Mouse (Mus musculus) small intestine, adult 2 months (tissue): ENCODE data around the gene Ccdc167. TPM values are rescaled to one million over a fixed set of nuclear protein-coding genes. Genes with fewer than 3 reads are reported as not detected.

Experiments
- H3K27ac ChIP-seq: fragments of 200-500 bp; 2 replicates; pipeline ENCODE4 v1.5.1; 2012; ENCODE audit warnings: low read depth, low read length, control low read depth, inconsistent platforms; ENCODE audit not compliant: insufficient read depth
- H3K27me3 ChIP-seq: fragments of 200-500 bp; 2 replicates; pipeline ENCODE4 v1.6.1; 2012; ENCODE audit warnings: mild to moderate bottlenecking, moderate library complexity, low read length, inconsistent platforms; ENCODE audit not compliant: control insufficient read depth, insufficient read depth
- H3K36me3 ChIP-seq: fragments of 200-500 bp; 2 replicates; pipeline ENCODE4 v1.6.1; 2012; ENCODE audit warnings: mild to moderate bottlenecking, low read length, control low read depth, inconsistent platforms; ENCODE audit not compliant: control insufficient read depth, insufficient read depth
- H3K4me1 ChIP-seq: fragments of 200-500 bp; 2 replicates; pipeline ENCODE4 v1.6.1; 2012; ENCODE audit warnings: low read length, inconsistent platforms, mixed read lengths; ENCODE audit not compliant: control insufficient read depth, insufficient read depth, insufficient read length
- H3K4me3 ChIP-seq: fragments of 200-500 bp; 2 replicates; pipeline ENCODE4 v1.5.1; 2012; ENCODE audit warnings: low read depth, mild to moderate bottlenecking, control low read depth, inconsistent platforms, low read length, moderate library complexity
- CTCF ChIP-seq: fragments of 200-500 bp; IDR thresholded peaks from 2 replicates; pipeline ENCODE4 v1.5.1; 2012; ENCODE audit warnings: low read depth, mild to moderate bottlenecking, control low read depth, inconsistent platforms, low read length, moderate library complexity, mixed read lengths; ENCODE audit not compliant: insufficient replicate concordance, insufficient read length; ENCODE audit errors: extremely low read depth
- POLR2A ChIP-seq: fragments of 200-500 bp; IDR thresholded peaks from 2 replicates; pipeline ENCODE4 v1.6.1; 2012; ENCODE audit warnings: low read depth, mild to moderate bottlenecking, control low read depth, inconsistent platforms, low read length, moderate library complexity
- WGBS: fragments of 180-500 bp; shearing (Covaris S2); methylation state at CpG from one replicate; pipeline ENCODE4 v1.1.7; 2018; 5-methylcytosine and 5-hydroxymethylcytosine counted together
- polyA plus RNA-seq: library from polyadenylated mRNA; depleted of rRNA; stranded (reverse); fragments of >200 nt; gene quantifications from 2 replicates; pipeline ENCODE4 v1.2.3, GENCODE M21; 2012

Gene Ccdc167
- polyA plus RNA-seq, 1 experiment: 2.7 TPM

DNA sequence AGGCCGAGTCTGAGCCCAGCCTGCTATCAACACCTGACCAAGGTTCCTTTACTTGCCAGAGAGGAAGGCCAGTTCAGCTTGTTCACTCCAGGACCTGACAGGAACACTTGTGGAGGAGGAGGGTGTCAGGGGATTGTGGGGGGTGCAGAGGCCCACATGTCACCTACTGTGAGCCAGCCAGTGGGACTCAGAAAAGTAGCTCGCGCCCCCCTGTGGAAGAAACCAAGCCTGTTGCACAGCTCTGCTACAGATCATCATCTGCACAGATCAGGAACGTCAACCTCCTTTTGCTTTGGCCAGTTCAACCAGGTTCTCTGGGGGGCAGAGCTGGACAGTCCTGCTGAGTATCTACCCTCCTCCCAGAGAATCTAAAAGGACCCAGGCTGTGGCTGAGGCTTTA is 37.7 kb upstream of the Ccdc167 start:
- H3K4me3 ChIP-seq: no peak overlapping the region
- TF ChIP-seq CTCF (no peak), POLR2A (no peak)
- WGBS: 72% methylated on average over 4 of the region's 4 CpGs

DNA sequence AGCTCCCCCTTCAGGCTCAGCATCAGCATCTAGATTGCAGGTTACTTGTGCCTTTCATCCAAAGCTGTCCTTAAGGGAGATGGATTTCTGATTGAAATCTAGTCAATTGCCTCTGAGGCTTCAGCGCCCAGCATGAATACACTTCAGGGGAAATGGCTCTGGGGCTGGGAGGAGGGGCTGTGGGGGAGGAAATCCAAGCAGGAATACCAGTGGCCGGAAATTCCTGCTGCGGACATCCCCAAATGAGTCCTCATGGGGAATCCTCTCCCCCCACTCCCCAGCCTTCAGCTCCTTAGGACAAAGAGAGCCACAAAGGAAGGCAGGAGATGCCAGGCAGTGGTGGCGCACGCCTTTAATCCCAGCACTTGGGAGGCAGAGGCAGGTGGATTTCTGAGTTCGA is 30.6 kb upstream of the Ccdc167 start:
- no peak overlapping the region for H3K27ac ChIP-seq
- no peaks in the 10 kb centered on the region for H3K4me1 ChIP-seq
- no peaks in the 10 kb centered on the region for H3K36me3 ChIP-seq
- no peak overlapping the region for H3K4me3 ChIP-seq
- WGBS: 76% methylated on average over 6 of the region's 6 CpGs
- peaks cover 3% of the 10 kb centered on the region for H3K27me3 ChIP-seq
- TF ChIP-seq POLR2A (no peak), CTCF (no peak)

More for the DNA sequence above, 37.7 kb upstream of the Ccdc167 start:
- Histone ChIP-seq H3K4me1 (no peaks in the 10 kb centered on the region), H3K27me3 (no peaks in the 10 kb centered on the region), H3K27ac (no peak overlapping the region), H3K36me3 (no peaks in the 10 kb centered on the region)

DNA sequence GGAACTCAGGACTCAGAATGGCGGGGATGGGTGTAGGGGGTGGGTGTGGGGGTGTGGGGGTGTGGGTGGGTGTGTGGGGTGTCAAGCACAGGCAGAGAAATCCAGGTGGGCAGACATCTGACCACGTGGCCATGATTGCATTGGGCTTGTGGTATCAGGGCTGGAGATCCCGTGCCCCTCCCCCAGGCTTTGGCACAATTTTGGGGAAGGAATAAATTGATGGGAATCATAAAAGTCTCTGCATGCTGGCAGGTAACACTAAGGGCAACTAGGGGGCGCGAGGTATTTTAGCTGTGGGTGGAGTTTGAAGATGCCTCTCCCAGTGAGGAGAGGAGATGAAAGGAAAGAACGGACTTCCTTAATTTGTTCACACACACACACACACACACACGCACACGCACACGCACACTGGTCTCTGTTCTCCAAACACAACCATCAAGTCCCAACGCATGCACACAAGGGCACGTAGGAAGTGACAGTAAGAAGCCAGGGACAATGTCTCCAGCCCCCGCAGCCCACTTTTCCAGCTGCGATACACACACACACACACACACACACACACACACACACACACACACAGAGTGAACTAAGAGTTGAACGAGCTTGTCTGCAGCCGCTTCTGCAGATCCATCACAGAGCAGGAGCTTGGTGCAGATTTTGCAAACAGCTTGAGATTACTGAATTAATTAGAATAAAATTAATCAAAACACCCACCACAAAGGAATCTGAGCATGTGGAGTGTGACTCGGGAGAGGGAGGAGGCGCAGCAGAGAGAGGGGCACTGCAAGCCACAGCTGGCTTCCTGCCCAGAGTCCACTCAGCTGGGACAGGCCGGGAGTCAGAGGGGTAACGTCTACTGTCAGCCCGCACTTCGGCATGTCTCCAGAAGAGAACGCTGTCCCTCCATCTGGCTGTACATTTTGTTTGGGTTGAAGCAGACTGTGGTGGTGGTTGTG is 21.3 kb upstream of the Ccdc167 start:
- TF ChIP-seq CTCF (no peak), POLR2A (no peak)
- Histone ChIP-seq H3K4me1 (no peaks in the 10 kb centered on the region), H3K4me3 (no peak overlapping the region), H3K36me3 (no peaks in the 10 kb centered on the region), H3K27me3 (no peaks in the 10 kb centered on the region), H3K27ac (no peak overlapping the region)
- 25% methylated on average over 22 of the region's 22 CpGs for WGBS

GRCm38 (mm10) chr17:29736448-29737014 is 19.7 kb upstream of the Ccdc167 start:
- 65% methylated on average over 15 of the region's 15 CpGs for WGBS
- TF ChIP-seq POLR2A (no peak), CTCF (no peak)
- Histone ChIP-seq H3K27ac (no peak overlapping the region), H3K27me3 (no peaks in the 10 kb centered on the region), H3K36me3 (no peaks in the 10 kb centered on the region), H3K4me1 (no peaks in the 10 kb centered on the region), H3K4me3 (no peak overlapping the region)

DNA sequence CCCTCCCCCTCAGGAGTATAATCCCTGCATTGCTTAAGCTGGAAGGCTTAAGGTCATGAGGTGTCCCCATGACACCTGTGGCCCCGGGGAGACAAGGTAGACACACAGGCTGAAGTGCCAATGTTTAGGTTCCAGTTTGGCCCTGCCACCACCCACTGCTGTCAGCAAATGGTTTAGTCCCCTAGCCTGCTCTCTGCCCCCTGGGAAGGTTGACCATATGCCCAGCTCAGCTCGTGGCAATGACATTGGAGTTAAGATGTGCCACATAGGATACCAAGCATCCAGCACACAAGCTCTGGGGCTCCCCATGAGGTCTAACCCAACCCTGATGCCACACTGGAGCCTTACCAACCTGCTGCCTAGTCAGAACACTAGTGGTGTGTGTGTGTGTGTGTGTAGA is 15.7 kb upstream of the Ccdc167 start:
- TF ChIP-seq CTCF (no peak), POLR2A (no peak)
- Histone ChIP-seq H3K27ac (no peak overlapping the region), H3K27me3 (no peaks in the 10 kb centered on the region), H3K36me3 (no peaks in the 10 kb centered on the region), H3K4me3 (no peak overlapping the region), H3K4me1 (no peaks in the 10 kb centered on the region)
- WGBS: 80% methylated on average over 2 of the region's 2 CpGs

GRCm38 (mm10) chr17:29731953-29732325 is 15.1 kb upstream of the Ccdc167 start:
- WGBS: 79% methylated on average over 6 of the region's 6 CpGs
- Histone ChIP-seq H3K4me3 (no peak overlapping the region), H3K36me3 (no peaks in the 10 kb centered on the region), H3K4me1 (no peaks in the 10 kb centered on the region), H3K27ac (no peak overlapping the region), H3K27me3 (no peaks in the 10 kb centered on the region)
- TF ChIP-seq CTCF (no peak), POLR2A (no peak)

- H3K27me3 ChIP-seq: no peaks in the 10 kb centered on the region
- no peak overlapping the region for H3K27ac ChIP-seq
- H3K4me3 ChIP-seq: no peak overlapping the region
- no peak for TF ChIP-seq POLR2A
- TF ChIP-seq CTCF: no peak
- no peaks in the 10 kb centered on the region for H3K4me1 ChIP-seq
- no peaks in the 10 kb centered on the region for H3K36me3 ChIP-seq
- 66% methylated on average over 12 of the region's 12 CpGs for WGBS
These were observed 14.6 kb upstream of the Ccdc167 start for GRCm38 (mm10) chr17:29731266-29731952.
